Mouse (Mus musculus) megakaryocyte, embryonic 14.5 days (primary cell): ENCODE data around the gene Rora. TPM values are rescaled to one million over a fixed set of nuclear protein-coding genes. Genes with fewer than 3 reads are reported as not detected.

Experiments
- H3K27me3 ChIP-seq: replicated peaks from 2 replicates; pipeline ENCODE3; 2012; ENCODE audit warnings: inconsistent platforms
- H3K36me3 ChIP-seq: replicated peaks from 2 replicates; pipeline ENCODE3; 2012; ENCODE audit warnings: low read length, inconsistent platforms, mixed read lengths
- H3K4me1 ChIP-seq: 2 replicates; pipeline ENCODE4 v1.6.1; 2012; ENCODE audit warnings: inconsistent platforms
- H3K4me3 ChIP-seq: replicated peaks from 2 replicates; pipeline ENCODE3; 2012; ENCODE audit warnings: moderate library complexity, mild to moderate bottlenecking, inconsistent platforms
- H3K9me3 ChIP-seq: 2 replicates; pipeline ENCODE4 v1.6.1; 2012; ENCODE audit warnings: inconsistent platforms
- FLI1 ChIP-seq: IDR thresholded peaks from 2 replicates; pipeline ENCODE4 v1.6.1; 2012; ENCODE audit warnings: low read length, inconsistent platforms, mixed read lengths
- GATA1 ChIP-seq: IDR thresholded peaks from 3 replicates; pipeline ENCODE4 v1.6.1; 2012; ENCODE audit warnings: mixed read lengths, low read length, inconsistent platforms, borderline replicate concordance
- polyA plus RNA-seq: library from polyadenylated mRNA; stranded (reverse); fragments of >175 nt; gene quantifications from 2 replicates; pipeline ENCODE4 v1.2.3, GENCODE M21; 2012; ENCODE audit warnings: low replicate concordance; ENCODE audit not compliant: insufficient read depth

Gene Rora
- polyA plus RNA-seq, 1 experiment = 2.5 TPM

GRCm38 (mm10) chr9:68687251-68687874 is 33.8 kb downstream of the Rora start:
- H3K9me3 ChIP-seq = no peaks in the 10 kb centered on the region

DNA sequence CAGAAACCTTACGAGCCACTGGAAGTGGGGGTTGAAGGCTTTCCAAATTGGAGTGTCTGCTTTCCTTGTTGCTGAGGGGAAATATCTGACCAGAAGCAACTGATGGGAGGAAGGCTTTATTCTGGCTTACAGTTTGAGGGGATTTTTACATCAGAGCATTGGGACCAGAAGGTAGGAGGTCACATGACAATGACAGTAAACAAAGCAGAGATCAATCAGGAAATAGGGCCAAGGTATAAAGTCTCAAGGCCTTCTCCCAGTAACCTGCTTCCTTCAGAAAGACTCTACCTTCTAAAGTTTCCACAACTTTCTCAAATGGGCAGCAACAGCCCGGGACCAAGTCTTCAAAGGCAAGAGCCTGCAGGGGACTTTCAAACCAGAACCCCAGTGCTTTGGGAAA is 34.6 kb downstream of the Rora start:
- TF ChIP-seq GATA1 (no peak), FLI1 (no peak)
- Histone ChIP-seq H3K36me3 (no peaks in the 10 kb centered on the region), H3K27me3 (no peaks in the 10 kb centered on the region), H3K4me3 (no peak overlapping the region), H3K9me3 (no peaks in the 10 kb centered on the region), H3K4me1 (no peaks in the 10 kb centered on the region)

More at GRCm38 (mm10) chr9:68687251-68687874, 33.8 kb downstream of the Rora start:
- Histone ChIP-seq H3K4me1 (no peaks in the 10 kb centered on the region), H3K36me3 (no peaks in the 10 kb centered on the region), H3K27me3 (no peaks in the 10 kb centered on the region), H3K4me3 (no peak overlapping the region)
- no peak for TF ChIP-seq GATA1
- no peak for TF ChIP-seq FLI1

GRCm38 (mm10) chr9:68689351-68689750 is 35.8 kb downstream of the Rora start:
- Histone ChIP-seq H3K36me3 (no peaks in the 10 kb centered on the region), H3K9me3 (no peaks in the 10 kb centered on the region), H3K4me3 (no peak overlapping the region), H3K4me1 (no peaks in the 10 kb centered on the region), H3K27me3 (no peaks in the 10 kb centered on the region)
- TF ChIP-seq FLI1 (no peak), GATA1 (no peak)

- Histone ChIP-seq H3K9me3 (no peaks in the 10 kb centered on the region), H3K36me3 (no peaks in the 10 kb centered on the region), H3K4me3 (no peak overlapping the region), H3K4me1 (no peaks in the 10 kb centered on the region), H3K27me3 (no peaks in the 10 kb centered on the region)
- TF ChIP-seq FLI1 = no peak
These were observed 41.4 kb downstream of the Rora start for GRCm38 (mm10) chr9:68694889-68695495.

GRCm38 (mm10) chr9:68695496-68695969 is 41.9 kb downstream of the Rora start:
- Histone ChIP-seq H3K9me3 (no peaks in the 10 kb centered on the region), H3K27me3 (no peaks in the 10 kb centered on the region), H3K36me3 (no peaks in the 10 kb centered on the region), H3K4me1 (no peaks in the 10 kb centered on the region), H3K4me3 (no peak overlapping the region)
- no peak for TF ChIP-seq GATA1
- TF ChIP-seq FLI1 = no peak

DNA sequence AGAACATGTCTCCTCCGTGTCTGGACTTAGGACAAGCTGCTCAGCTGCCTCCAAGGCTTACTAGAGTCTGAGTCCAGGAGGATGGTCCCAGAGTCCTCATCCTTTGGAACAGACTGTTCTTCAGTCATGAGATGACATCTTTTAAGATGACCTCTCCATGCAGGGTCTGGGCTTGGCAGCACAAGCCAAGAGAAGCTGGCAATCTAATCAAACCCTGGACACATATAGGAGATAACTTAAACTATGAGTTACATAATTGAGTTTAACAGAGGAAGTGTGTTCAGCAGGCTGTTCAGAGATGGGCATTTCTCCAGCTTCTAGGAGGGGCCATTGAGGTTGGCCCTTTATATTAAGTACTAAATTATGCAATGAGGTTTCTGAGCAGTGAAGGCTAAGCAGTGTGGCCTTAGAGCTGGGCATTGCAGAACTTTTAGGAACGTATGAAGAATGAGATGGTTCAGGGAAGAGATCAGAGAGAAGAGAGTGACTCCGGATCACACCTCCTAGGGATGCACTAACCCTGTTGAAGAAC is 42.9 kb downstream of the Rora start:
- TF ChIP-seq GATA1 = no peak
- no peak for TF ChIP-seq FLI1
- no peaks in the 10 kb centered on the region for H3K27me3 ChIP-seq
- no peaks in the 10 kb centered on the region for H3K4me1 ChIP-seq
- H3K4me3 ChIP-seq = no peak overlapping the region
- no peaks in the 10 kb centered on the region for H3K9me3 ChIP-seq
- H3K36me3 ChIP-seq = no peaks in the 10 kb centered on the region

GRCm38 (mm10) chr9:68699341-68699740 is 45.8 kb downstream of the Rora start:
- no peak for TF ChIP-seq FLI1
- no peak for TF ChIP-seq GATA1
- Histone ChIP-seq H3K36me3 (no peaks in the 10 kb centered on the region), H3K27me3 (no peaks in the 10 kb centered on the region), H3K4me3 (no peak overlapping the region), H3K9me3 (no peaks in the 10 kb centered on the region), H3K4me1 (no peaks in the 10 kb centered on the region)

- no peaks in the 10 kb centered on the region for H3K9me3 ChIP-seq
These were observed 46.3 kb downstream of the Rora start for GRCm38 (mm10) chr9:68699856-68700255.

GRCm38 (mm10) chr9:68707636-68708035 is 54.0 kb downstream of the Rora start:
- H3K4me1 ChIP-seq = no peaks in the 10 kb centered on the region
- TF ChIP-seq FLI1 = no peak
- no peak for TF ChIP-seq GATA1
- no peaks in the 10 kb centered on the region for H3K27me3 ChIP-seq
- no peaks in the 10 kb centered on the region for H3K9me3 ChIP-seq
- no peaks in the 10 kb centered on the region for H3K36me3 ChIP-seq
- no peak overlapping the region for H3K4me3 ChIP-seq

More at GRCm38 (mm10) chr9:68699856-68700255, 46.3 kb downstream of the Rora start:
- H3K36me3 ChIP-seq = no peaks in the 10 kb centered on the region
- no peak overlapping the region for H3K4me3 ChIP-seq
- H3K4me1 ChIP-seq = no peaks in the 10 kb centered on the region
- no peaks in the 10 kb centered on the region for H3K27me3 ChIP-seq
- no peak for TF ChIP-seq FLI1
- no peak for TF ChIP-seq GATA1

DNA sequence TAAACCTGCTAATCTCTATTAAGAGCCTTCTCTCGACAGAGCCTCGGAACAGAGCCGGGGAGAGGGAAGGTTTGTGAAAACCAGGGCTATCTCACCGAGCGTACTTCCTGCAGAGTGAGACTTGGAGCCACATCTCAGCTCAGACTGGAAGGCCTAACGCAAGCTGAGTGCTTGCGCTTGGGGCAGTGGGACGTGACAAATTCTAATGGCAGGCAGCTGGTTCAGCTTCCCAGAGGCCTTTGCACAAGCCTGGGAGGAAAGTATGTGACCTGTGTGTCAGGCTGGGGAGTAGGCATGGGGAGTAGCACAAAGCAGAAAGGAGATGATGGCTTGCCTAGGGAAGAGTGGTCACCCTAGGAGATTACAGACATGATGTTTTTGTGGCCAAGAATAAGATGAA is 55.6 kb downstream of the Rora start:
- Histone ChIP-seq H3K27me3 (no peaks in the 10 kb centered on the region), H3K4me3 (no peak overlapping the region), H3K9me3 (no peaks in the 10 kb centered on the region), H3K4me1 (no peaks in the 10 kb centered on the region), H3K36me3 (no peaks in the 10 kb centered on the region)
- TF ChIP-seq GATA1 (no peak), FLI1 (no peak)
